Mouse (Mus musculus): Measurements from ENCODE around the gene Arhgap44. TPM values are rescaled to one million over a fixed set of nuclear protein-coding genes. Genes with fewer than 3 reads are reported as not detected.

Arhgap44 gene
- 1.1 and 2.5 TPM in 2 replicates for polyA plus RNA-seq (2012; rRNA removed; ENCODE audit: low replicate concordance)

GRCm38 (mm10) chr11:65162767-65163120 is at the start of gene Arhgap44:
Arhgap44 (minus strand) TSS chr11:65162961.

GRCm38 (mm10) chr11:65159791-65160190 is 3.0 kb downstream of the Arhgap44 start, which contains the start of gene 1700086D15Rik:
1700086D15Rik (minus strand) TSS chr11:65159891.

GRCm38 (mm10) chr11:64978720-64979488 is 183.9 kb downstream of the Arhgap44 start, which contains the start of gene Elac2:
Elac2 (plus strand) TSS chr11:64979038.

Other genes with a start within 250 kb of the Arhgap44 start
- gene Elac2, start 183.9 kb downstream of the Arhgap44 start, polyA plus RNA-seq (2012; rRNA removed; ENCODE audit: low replicate concordance): 8.5 and 10.9 TPM in 2 replicates
- not detected in 2 replicates for gene 1700086D15Rik, start 3.1 kb downstream of the Arhgap44 start, polyA plus RNA-seq (2012; rRNA removed; ENCODE audit: low replicate concordance)
- 1.9 and 3.9 TPM in 2 replicates for gene Myocd, start 107.0 kb upstream of the Arhgap44 start, polyA plus RNA-seq (2012; rRNA removed; ENCODE audit: low replicate concordance)

Data from duodenum, adult 2 months (tissue).